Mouse (Mus musculus) T-helper 17 cell (primary cell): Measurements from ENCODE around the gene Hipk2.

Experiments
- in situ Hi-C, 2 experiments: fragments of 300-600 bp; cut with MboI, MseI; formaldehyde crosslinking; loops; 1 replicate in 1 of 2; 2 replicates in 1 of 2; pipeline ENCODE4 v1.15.1; 2025; ENCODE audit warnings: high pct_unique_total_duplicates in 2 of 2

Hipk2 gene

DNA sequence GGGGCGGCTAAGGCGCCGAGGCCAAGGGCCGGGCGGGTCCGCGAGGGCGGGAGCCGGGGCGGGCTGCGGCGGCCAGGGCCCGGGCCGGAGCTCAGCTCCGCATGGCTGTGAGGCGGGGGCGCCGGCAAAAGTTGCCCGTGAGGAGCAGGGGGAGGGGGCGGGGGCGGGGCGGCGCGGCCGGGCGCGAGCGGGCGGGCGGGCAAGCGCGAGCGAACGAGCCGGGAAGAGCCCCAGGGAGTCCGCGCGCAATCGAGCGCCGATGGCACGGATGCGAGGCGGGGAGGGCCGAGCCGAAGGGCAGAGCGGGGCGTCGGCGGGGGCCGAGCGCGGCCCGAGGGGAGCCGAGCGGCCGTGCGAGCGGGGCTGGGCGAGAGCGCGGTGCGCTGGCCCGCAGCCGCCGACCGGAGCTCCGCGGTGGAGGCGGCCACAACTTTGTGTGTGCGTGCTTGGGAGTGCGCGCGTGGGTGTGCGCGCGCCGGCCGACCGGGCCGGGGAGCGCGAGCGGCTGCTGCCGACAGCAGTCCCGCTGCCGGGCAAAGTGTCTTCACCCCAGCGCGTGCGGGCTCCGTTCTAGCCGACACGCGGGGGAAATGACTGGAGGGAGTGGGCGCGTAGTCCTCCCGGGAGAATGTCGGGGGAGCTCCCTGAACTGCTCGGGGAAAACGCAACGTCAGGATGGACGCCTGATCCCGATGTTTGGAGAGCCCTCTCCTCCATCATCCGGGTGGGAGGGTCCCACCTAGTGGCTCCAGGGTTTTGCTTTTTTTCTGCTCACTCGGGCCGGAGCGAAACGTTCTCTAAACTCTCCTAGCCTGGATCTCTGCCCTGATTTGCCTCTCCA, at the start of gene Hipk2:
TSS of gene Hipk2 (minus strand) at position 95 of the 841 bp plus-strand sequence.
- in situ Hi-C loops = no loop called here

DNA sequence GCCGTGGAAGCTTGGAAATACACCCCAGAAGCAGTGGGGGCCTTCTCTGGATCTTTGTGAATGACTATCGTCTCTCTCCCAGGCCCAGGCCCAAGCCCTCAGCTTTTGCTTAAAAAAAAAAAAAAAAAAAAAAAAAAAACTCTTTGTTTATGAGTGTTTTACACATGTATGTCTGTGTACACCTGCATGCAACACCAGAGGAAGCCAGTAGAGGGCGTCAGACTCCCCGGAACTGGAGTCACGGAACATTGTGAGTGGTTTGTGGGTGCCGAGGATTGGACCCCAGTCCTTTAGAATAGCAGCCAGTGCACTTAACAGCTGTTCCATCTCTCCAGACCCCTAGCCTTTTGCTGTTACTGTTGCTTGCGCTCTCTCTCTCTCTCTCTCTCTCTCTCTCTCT, 49.8 kb upstream of the Hipk2 start:
- in situ Hi-C loops = no loop called here

DNA sequence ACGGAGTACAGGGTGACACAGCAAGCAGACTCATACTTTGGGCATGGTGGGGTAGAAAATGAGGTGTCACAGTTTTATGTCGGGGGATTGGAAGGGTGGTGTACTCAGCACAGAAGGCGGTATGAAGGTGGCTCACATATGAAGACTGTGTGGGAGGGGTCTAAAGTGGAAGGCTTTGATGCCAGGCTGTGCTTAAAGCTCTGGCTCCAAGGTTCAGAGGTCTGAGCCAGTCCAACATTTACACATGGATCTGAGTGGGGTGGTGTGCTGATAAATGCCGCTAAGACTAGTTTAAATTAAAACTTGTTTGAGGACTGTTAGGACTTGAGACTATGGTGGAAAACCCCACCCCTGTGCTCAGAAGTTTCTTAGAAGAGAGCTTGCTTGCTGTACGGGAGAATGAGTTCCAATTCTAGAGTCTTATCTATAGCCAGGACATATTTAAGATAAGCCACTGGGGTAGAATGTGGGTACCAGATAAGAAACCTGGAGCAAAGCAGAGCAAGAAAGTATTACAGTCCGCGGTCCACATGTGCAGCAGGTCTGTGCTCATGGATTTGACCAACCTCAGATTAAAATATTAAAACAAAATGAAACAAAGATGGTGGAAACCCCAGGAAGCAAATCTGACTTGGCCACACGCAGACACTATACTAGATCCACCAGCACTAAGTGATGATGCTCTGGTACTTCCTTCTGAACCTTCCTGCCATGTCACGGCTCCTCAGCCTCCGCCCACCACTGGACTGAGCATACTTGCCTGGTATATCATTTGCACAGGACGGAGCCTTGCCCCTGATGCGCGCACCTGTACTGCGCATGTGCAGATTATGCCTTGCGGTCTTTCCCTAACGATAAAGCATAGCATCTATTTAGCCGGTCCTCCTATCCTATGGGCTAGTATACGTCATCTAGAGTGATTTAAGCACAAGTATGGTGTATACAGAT, 48.2 kb upstream of the Hipk2 start:
- in situ Hi-C loops = loop anchor here (25.0 kb wide), 1 partner anchor 262 kb away; the partner anchor contains the start of gene Clec2l (in 2 of the 2)

DNA sequence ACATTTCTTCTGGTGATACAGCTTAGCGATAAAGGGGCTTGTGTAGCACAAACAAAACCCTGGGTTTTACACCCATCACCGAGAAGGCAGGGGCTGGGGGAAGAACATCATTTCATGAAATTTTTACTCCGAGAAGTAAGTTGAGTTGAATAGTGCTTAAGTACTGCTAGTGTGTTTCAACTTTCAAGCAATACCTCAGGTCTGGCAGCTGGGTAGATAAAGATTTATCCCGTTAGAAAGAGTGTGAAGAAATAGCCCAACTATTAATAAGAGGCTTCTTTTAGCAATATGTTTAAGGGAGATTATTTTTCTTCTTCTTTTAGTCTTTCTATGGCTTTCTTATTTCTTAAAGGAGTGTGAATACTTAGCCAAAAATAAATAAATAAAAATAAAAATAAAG, 47.5 kb upstream of the Hipk2 start:
- in situ Hi-C loops = loop anchor here (25.0 kb wide), 1 partner anchor 261 kb away; the partner anchor contains the start of gene Clec2l (in 2 of the 2)

DNA sequence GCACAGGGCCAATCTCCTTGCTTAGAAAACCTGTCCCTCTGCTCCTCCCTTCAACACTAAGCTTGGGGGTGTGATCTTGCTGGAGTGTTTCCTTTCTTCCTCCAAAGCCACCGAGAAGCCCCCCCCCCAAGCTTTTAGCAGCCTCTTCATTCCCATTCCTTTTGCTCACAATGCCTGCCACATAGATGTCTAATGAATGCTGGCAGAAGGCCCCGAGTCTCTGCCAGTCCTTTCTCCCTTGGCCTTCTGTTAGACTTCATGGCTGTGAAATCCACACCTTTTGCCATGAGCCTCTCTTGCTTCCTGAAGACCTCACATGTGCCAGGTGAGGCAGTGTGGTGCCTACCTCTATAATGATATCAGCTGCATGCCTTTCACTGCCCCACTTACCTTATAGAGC, 46.6 kb upstream of the Hipk2 start:
- in situ Hi-C loops = loop anchor here (25.0 kb wide), 1 partner anchor 260 kb away; the partner anchor contains the start of gene Clec2l (in 2 of the 2)

DNA sequence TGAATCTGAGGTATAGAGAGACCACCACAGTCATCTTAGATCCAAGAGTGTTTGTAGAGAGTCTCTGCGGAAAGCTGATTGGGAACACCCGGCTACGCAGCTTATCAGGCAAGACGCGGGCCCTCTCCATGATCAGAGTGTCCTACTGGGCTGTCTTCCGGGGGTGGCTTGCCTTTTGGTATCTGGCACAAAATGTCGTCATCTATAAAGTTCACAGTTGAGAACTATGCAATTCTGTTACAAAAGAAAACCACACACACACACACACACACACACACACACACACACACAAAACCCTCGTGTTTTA, 45.8 kb upstream of the Hipk2 start:
- in situ Hi-C loops = loop anchor here (25.0 kb wide), 1 partner anchor 259 kb away; the partner anchor contains the start of gene Clec2l (in 2 of the 2)

DNA sequence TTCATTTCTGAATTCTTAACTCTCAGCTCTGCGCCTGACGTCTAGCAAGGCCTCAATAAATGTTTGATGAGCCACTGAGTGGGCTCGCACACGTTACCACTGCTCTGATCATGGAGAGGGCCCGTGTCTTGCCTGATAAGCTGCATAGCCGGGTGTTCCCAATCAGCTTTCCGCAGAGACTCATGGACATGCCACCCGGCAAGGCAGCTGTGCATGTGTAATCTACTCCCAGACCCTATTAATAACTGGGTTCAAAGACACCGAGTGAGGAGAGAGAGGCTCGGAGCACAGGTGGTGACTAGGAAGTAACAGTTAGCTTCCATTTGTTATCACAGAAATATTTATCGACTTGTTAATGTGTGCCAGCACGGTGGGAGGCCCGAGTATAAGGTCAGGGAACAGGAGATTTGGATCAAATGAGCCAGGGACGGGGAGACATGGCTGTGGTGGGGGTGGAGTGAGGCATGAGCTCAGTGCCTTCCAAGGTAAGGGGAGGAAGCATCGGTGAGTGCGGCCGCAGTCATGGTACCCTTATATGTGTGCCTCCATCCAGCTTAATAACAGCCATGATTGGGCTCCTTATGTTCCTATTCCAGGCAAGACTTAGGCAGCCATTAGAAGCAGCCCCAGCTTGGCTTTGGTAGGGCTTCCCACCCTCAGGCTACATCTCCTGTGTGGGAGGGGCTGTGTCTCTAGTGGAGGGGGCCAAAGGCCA, 45.3 kb upstream of the Hipk2 start:
- in situ Hi-C loops = loop anchor here (25.0 kb wide), 1 partner anchor 259 kb away; the partner anchor contains the start of gene Clec2l (in 2 of the 2)

DNA sequence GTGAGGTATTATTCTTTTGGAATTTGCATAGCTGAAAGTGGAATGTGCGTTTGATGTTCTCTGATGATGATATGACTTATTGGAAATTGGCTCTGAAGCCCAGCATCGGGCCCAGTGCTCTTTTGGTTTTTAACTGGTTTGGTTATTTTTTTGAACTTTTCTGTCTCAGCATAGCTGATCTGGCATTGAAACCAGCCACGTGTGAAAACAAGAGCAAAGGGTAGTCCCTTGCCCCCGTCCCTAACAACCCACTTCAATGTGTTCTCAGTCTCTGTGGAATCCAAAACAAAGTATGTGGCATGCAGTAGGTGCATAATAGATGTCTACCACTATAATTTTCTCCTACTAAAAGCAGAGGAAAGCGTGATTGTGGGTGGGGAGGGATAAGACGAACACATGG, 44.2 kb upstream of the Hipk2 start:
- in situ Hi-C loops = loop anchor here (25.0 kb wide), 1 partner anchor 258 kb away; the partner anchor contains the start of gene Clec2l (in 2 of the 2)

DNA sequence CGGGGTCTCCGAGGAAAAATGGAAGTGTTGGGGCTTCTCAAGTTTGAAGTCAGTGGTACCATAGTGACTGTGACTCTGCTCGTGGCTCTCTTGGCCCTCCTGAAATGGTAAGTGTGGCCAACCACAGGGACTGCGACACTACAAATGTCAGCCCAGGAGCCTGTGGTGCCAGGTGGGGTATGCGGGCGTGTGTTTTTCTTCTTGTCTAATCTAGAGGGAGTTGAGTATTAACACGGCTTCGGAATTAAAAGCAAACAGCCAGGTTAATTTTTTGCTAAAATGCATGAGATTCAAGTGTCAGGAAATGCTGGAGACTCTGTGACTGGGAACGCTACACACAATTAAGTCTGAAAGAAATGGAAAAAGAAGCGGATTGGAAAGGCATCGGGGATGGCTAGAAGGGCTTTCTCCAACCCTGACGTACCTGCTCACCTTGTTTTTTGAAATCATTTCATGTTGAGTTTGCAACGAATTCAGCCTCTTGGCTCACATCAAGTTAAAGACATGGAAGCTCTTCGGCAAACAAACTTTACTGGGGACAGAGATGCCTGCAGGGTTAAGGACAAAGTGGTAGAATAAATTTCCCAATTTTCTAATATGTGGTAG, 43.3 kb upstream of the Hipk2 start:
- in situ Hi-C loops = loop anchor here (25.0 kb wide), 1 partner anchor 257 kb away; the partner anchor contains the start of gene Clec2l (in 2 of the 2)

DNA sequence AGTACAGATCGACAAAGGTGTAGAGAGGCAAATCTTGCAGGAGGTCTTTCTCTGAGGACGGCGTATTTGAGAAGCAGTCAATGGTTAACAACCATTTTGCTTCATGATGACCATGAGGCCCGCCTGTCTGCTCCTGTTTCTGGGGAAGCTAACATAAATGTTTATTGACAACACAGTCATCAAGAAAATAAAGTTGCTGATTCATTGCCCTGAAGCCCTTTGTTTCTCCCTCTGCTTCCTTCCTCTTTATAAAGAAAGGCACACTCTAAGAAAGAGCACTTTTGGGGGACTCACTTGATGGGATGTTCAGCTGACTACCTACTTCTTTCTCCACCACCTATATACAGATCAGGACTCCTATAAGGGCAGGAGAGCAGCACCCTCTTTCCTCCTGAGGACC, 42.8 kb upstream of the Hipk2 start:
- in situ Hi-C loops = loop anchor here (25.0 kb wide), 1 partner anchor 256 kb away; the partner anchor contains the start of gene Clec2l (in 2 of the 2)

DNA sequence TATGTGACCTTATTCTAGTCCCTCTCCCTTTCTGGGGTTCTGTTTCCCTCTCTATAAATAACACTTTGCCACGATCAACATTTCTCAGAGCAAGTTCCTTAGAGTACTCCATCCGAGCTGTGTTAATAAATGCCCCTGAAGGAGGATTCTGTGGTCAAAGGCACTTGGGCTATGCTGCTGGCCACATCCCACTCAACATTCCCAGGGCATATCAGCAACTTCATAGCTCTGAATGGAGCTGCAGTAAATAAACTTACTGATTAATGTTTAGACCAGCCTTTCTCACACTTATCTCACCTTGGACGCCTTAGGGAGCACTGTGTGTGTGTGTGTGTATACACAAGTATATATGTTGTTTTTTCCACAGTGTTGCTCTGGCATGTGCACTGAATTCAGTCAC, 41.5 kb upstream of the Hipk2 start:
- in situ Hi-C loops = loop anchor here (25.0 kb wide), 1 partner anchor 255 kb away; the partner anchor contains the start of gene Clec2l (in 2 of the 2)

DNA sequence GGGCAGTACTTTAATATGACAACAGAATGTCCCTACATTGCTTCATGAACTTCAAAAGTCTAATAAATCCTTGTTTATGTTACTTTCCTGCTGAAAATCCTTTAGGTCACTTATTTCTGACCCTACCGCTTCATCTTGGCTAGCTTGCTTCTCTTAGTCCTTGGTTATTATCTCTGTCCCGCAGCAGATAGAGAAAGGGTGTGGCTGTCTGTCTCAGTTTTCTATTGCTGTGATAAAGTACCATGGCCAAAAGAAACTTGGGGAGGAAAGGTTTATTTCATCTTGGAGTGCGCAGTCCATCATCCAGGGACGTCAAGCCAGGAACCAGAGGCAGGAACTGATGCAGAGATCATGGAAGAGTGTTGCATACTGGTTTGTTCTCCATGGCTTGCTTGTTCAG, 40.6 kb upstream of the Hipk2 start:
- in situ Hi-C loops = loop anchor here (25.0 kb wide), 1 partner anchor 254 kb away; the partner anchor contains the start of gene Clec2l (in 2 of the 2)

DNA sequence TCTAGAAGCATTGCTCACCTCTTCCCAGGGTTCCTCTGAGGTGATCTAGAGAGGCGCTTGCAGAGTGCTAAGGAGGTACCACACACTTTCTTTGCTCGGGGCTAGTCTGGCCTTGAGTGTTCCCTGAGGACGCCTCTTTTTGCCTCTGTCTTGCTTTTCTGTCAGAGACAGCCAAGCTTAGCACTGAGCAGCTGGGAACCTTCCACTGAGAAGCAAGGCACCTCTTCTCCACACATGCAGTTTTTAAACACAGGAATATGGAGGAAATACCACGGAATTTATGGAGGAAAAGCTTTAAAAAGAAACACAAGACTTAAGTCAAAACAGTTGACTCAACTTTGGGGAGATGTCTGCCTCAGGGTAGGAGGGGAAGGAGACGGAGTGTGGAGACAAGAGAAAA, 39.8 kb upstream of the Hipk2 start:
- in situ Hi-C loops = loop anchor here (25.0 kb wide), 1 partner anchor 253 kb away; the partner anchor contains the start of gene Clec2l (in 2 of the 2)

DNA sequence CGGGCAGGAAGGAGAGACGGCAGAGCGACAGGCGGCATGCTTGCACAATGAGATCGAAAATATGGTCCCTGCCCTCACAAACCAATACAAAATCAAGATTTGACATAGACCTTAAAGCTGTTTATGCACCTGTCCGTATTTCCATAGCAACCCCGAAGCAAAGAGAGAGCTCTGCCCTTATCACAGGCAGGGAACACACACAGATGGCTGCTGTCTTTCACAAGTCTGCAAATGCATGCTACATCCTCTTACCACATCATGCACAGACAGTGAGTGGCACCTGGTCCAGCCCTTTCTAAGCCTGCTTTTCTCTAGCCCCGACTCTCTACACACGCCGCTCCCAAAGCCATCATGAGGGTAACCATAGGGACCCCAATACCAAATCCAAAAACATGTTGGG, 38.2 kb upstream of the Hipk2 start:
- in situ Hi-C loops = loop anchor here (5.0 to 25.0 kb wide), 2 partner anchors 172 to 252 kb away; partner anchors contain the start of gene Clec2l (in 2 of the 2)

DNA sequence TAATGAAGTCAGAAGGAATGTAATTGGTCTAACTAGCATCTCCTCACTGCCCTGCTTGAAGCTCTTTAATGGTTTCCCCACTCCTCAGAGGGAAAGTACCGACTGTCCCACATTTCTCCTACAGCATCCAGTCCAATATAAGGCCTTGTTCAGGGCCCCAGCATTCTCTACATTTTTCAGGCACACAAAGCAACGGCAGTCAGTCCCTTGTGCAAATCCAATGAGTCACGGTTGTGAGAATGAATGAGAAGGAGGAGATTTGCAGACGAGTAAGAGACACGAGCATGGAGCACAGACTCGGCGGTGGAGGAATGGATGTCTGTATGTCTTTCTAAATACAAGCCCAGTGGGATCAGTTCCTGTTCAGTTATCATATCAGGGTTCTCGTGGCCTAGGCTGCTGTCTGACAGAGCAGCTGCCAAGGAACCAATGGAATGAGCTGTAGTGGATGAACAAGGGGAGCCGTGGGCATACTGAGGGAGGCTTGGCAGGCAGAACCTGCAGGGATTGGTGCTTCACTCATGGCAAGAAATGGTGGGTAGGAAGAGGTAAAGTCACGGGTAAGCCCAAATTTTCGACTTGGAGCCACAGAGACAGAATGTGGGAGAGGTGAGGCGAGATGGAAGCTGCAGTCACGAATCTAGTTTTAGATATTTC, 37.5 kb upstream of the Hipk2 start:
- in situ Hi-C loops = loop anchor here (5.0 to 25.0 kb wide), 2 partner anchors 171 to 251 kb away; partner anchors contain the start of gene Clec2l (in 2 of the 2)

DNA sequence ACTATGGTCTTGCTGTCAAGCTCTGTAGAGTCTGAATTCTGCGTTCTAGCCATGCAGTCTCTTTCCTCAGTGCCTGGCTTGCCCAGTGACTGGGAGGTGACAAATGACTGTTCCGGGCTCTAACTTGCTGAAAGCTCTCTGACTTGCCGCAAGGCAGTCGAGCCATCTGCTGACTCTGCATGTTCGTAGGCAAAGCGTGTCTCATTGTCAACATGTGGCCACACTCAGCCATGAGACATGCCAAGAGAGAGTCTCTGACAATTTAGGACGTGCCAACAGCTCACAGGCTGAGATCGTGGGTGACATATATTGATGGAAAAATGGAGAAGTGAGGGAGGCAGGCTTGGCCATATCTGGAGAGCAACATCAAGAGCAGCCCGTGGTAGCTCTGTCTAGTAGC, 36.9 kb upstream of the Hipk2 start:
- in situ Hi-C loops = loop anchor here (5.0 to 25.0 kb wide), 2 partner anchors 171 to 251 kb away; partner anchors contain the start of gene Clec2l (in 2 of the 2)

DNA sequence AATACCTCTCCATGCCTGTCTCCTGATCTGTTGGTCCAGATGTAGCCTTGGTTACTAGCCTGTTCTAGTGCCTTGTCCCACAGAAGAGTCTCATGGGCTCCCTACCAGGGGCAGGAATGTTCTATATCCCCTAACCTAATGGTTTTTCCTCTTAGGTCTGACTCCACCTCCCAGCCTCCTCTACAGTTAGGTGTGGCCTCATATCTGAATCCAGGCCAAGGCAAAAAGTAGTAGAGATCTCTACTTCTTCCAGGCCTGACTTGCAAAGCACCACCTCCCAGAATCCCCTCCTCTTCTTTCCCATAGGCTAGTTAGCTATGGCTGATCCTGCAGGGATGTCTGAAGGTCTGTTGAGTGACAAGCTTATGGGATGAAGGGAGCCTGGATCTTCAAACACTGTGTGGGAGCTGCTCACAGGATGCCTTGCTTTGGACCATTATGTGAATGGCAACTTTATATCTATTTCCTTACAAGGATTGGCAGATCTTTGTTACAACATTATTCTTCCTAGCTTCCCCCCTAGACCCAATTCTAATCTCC, 36.2 kb upstream of the Hipk2 start:
- in situ Hi-C loops = loop anchor here (5.0 to 25.0 kb wide), 2 partner anchors 170 to 250 kb away; partner anchors contain the start of gene Clec2l (in 2 of the 2)

DNA sequence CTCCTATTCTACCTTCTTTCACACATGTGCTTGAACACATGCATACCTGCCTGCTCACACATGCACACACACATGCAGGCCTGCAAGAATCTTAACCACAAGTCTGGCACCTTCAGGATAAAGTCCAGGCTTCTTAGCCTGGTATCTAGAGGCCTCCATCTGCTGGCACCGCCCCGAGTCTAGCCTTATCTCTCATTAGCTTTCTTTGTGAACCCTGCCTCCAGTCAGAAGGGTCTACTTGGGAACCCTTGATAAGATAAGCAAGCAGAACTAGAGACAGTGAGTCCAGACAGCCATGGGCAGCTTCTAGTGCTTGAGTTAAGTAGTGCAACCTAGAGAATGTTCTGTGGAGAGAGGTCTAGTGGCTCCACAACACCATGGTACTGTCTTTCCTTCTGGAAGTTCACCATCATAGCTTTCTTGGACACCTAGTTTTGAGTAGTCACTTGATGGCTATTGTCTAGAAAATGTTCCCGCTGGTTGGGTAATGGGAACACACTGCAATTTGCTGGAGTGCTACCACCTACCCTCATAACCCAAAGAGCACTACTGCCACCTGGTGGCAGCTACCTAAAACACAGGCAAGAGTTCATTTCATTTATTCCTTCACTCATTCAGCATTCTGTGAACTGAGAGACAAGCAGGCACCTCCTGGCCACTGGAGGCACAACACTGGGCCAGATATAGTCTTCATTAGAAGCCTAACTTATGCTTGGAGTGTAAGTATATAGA, 35.0 kb upstream of the Hipk2 start:
- in situ Hi-C loops = loop anchor here (5.0 to 25.0 kb wide), 2 partner anchors 169 to 249 kb away; partner anchors contain the start of gene Clec2l (in 2 of the 2)
